Mouse (Mus musculus): ENCODE measurements around the gene Slc4a1. TPM values are rescaled to one million over a fixed set of nuclear protein-coding genes. Genes with fewer than 3 reads are reported as not detected.

Slc4a1 gene
- polyA plus RNA-seq, 1 experiment from 2014 or later, result 20.2 TPM

DNA sequence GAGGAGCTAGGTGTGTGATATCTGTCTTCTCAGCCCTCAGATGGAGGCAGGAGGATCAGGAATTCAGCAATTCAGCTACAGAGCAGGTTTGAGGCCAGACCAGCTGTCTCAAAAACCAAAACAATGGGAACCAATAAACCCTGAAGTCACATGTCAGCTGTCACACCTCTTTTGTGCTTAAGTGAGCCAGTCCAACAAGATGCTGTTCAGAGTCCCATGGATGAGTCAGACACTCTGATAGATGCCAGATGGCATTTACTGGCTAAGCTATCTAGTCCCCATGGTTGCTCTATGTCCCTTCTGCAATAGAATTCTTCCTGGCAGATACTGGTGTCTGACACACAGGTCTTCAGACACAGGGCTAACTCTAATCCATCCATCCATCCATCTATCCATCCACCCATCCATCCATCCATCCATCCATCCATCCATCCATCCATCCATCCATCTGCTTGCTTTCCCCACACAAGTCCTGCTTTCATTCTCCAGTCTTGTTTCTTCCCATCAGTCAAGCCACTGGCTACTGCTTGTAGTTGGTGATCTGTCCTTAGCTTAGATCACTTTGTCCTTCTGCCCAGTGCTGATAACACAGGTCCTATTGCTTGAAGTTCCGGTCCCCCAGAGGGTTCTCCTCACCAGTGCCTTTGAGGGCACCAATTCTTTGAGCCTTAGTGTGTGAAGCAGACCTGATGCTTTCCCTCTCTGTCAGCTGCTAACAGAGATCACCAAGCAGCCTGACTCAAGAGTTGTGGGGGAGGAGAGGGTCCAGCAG is 17.5 kb upstream of the Slc4a1 start:
- no peak overlapping the region for H3K27ac ChIP-seq
- 0 out of 2 replicates have a peak, but pooled peaks cover 3% of the 10 kb centered on the region for H3K9me3 ChIP-seq (replicated peaks)
- H3K4me2 ChIP-seq, result no peak overlapping the region
- 0 out of 2 replicates have a peak, but pooled peaks cover 3% of the 10 kb centered on the region for H3K4me1 ChIP-seq
- H3K4me3 ChIP-seq (replicated peaks), result no peak overlapping the region
- WGBS, result 94% methylated on average over 1 of the region's 1 CpGs
- no peaks in the 10 kb centered on the region for H3K27me3 ChIP-seq
- no peak overlapping the region for H3K9ac ChIP-seq
- no peak for ATAC-seq (replicated peaks; ENCODE audit: low FRiP score)
- no peaks in the 10 kb centered on the region for H3K36me3 ChIP-seq

DNA sequence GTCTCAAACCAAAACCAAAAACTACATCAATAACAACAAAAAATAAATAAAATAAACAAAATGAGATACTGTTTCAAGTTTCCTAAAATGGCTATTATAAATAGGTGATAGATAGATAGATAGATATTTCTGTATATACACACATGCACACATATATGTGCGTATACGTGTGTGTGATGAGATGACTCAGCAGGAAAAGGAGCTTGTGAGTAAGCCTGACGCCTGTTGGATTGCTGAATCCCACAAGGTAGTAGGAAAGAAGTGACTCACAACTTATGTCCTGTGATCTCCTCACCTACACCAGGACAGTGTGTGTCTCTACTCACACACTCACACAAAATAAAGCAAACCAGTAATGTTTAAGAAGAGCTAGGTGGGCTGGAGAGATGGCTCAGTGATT is 16.8 kb upstream of the Slc4a1 start:
- Histone ChIP-seq H3K27ac (no peak overlapping the region), H3K27me3 (no peaks in the 10 kb centered on the region), H3K4me2 (no peak overlapping the region), H3K9ac (no peak overlapping the region), H3K4me1 (0 out of 2 replicates have a peak, but pooled peaks cover 3% of the 10 kb centered on the region), H3K36me3 (no peaks in the 10 kb centered on the region), H3K9me3 (replicated peaks) (0 out of 2 replicates have a peak, but pooled peaks cover 4% of the 10 kb centered on the region), H3K4me3 (replicated peaks) (no peak overlapping the region)
- WGBS, result 88% methylated on average over 3 of the region's 3 CpGs
- ATAC-seq (replicated peaks; ENCODE audit: low FRiP score), result no peak

DNA sequence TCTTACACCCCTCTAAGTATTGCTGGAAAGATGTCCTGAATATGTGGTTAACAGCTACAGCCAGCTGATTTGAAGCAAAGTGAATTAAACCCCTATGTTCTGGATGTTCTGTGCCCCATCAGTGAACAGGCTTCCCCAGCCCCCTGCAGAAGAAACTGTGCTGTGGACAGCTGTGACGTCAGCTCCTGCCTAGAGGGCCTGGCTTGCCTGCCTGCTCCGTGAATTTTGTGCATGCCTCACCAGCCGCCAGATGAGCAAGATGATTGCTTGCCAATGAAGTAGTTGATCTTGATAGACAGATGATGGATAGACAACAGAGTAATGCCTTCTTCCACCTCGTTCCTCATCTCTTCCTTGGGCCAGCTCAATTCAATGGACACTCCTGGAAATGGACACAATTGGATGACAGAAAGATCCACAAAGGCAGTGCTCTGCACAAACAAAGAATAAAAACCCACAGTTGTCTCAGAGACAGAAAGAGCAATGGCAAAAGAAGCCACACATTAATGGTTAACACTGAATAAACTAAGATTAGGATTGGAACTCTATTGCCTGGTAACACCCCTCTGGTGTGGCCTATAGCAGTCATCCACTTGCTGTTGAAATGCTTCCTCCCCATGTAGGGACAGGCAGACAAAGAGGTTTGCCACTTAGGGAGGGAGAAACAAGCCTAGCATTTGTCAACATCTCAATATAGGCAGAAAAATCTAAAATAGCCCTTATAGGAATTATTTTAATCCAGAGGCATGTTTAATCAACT is 15.5 kb upstream of the Slc4a1 start:
- Histone ChIP-seq H3K4me2 (no peak overlapping the region), H3K36me3 (no peaks in the 10 kb centered on the region), H3K4me1 (peaks cover 5% of the 10 kb centered on the region), H3K27ac (no peak overlapping the region), H3K4me3 (replicated peaks) (no peak overlapping the region), H3K27me3 (no peaks in the 10 kb centered on the region), H3K9me3 (replicated peaks) (0 out of 2 replicates have a peak, but pooled peaks cover 4% of the 10 kb centered on the region), H3K9ac (no peak overlapping the region)
- ATAC-seq (replicated peaks; ENCODE audit: low FRiP score), result no peak
- 47% methylated on average over 4 of the region's 4 CpGs for WGBS

DNA sequence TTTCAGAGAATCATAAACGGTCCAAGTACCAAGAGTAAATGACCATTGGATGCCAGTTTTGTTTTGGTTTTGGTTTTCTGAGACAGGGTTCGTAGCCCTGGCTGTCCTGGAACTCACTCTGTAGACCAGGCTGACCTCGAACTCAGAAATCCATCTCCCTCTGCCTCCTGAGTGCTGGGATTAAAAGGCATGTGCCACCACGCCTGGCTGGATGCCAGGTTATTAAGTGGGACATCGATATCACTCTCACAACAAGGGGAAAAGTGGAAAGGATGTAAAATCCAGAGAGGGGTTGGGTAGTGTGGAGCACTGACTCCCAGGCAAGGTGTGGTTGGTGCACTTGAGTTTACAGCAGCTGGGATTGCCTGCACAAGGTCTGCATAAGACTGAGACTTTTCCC is 14.1 kb upstream of the Slc4a1 start:
- 0 out of 2 replicates have a peak, but pooled peaks cover 4% of the 10 kb centered on the region for H3K9me3 ChIP-seq (replicated peaks)
- no peak overlapping the region for H3K4me2 ChIP-seq
- no peak for ATAC-seq (replicated peaks; ENCODE audit: low FRiP score)
- no peak overlapping the region for H3K27ac ChIP-seq
- H3K9ac ChIP-seq, result no peak overlapping the region
- H3K36me3 ChIP-seq, result no peaks in the 10 kb centered on the region
- WGBS, result 72% methylated on average over 5 of the region's 5 CpGs
- H3K27me3 ChIP-seq, result no peaks in the 10 kb centered on the region
- peaks cover 19% of the 10 kb centered on the region for H3K4me1 ChIP-seq
- no peak overlapping the region for H3K4me3 ChIP-seq (replicated peaks)

DNA sequence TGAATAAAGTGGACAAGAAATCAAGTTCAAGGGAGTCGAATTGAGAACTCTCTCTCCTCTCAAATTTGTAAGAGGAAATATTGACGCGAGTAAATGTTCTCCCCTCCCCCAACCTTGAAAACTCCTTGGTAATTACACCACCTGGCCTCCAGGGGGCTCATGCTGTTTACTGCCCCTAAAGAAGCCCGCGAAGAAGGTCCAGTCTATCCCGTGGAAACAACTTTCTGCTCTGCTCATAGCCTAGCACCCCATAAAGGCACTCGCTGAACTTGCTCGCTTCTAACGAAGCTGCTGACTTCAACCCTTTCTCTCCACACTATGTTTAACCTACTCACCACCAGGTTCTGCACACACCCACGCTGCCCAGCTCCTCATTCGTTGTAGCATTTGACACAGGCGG is 11.2 kb upstream of the Slc4a1 start:
- no peak for ATAC-seq (replicated peaks; ENCODE audit: low FRiP score)
- Histone ChIP-seq H3K27ac (no peak overlapping the region), H3K27me3 (peaks cover 13% of the 10 kb centered on the region), H3K9ac (no peak overlapping the region), H3K4me1 (peaks cover 22% of the 10 kb centered on the region), H3K36me3 (no peaks in the 10 kb centered on the region), H3K4me3 (replicated peaks) (no peak overlapping the region), H3K9me3 (replicated peaks) (0 out of 2 replicates have a peak, but pooled peaks cover 4% of the 10 kb centered on the region), H3K4me2 (no peak overlapping the region)
- 65% methylated on average over 12 of the region's 12 CpGs for WGBS

DNA sequence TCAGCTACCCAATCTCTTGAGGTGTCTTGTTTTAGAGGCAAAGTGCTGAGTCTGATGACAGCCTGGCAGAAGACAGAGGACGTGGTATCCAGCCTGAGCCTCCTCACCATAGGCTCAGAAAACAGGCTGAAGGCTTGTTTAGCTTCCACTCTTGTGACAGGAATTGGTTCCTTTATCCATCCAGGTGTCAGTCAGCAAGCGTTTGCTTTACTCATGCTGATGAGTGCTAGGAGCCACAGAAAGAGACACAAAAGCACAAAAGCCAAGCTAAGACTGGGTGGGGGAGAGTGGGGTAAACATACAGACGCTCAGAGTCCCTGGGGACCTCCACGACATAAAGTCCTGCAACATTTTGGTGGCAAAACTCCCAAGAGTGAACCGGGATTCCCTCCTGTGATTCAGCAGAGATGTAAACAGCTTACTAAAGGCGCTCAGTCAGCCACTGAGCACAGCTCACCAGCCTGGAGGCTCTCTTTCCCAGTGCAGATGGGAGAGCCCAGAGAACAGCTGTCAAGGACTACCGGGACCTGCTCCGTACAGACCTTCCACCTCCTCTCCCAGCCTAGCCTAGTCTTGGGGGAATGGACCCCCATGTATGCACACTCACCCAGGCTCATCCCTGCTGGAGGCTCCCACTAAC is 10.3 kb upstream of the Slc4a1 start:
- peaks cover 16% of the 10 kb centered on the region for H3K27me3 ChIP-seq
- no peaks in the 10 kb centered on the region for H3K36me3 ChIP-seq
- H3K9ac ChIP-seq, result peak overlapping the region; percentile 32; the same call in 1 of the 2 replicates
- peak overlapping the region; percentile 24 for H3K4me3 ChIP-seq (replicated peaks)
- H3K27ac ChIP-seq, result 0 out of 2 replicates have a peak overlapping the region, but pooled peaks have one; percentile 6
- peak overlapping the region; percentile 58 for H3K4me2 ChIP-seq
- H3K4me1 ChIP-seq, result peaks cover 22% of the 10 kb centered on the region
- 0 out of 2 replicates have a peak, but pooled peaks cover 4% of the 10 kb centered on the region for H3K9me3 ChIP-seq (replicated peaks)
- ATAC-seq (replicated peaks; ENCODE audit: low FRiP score), result no peak
- WGBS, result 20% methylated on average over 8 of the region's 8 CpGs

DNA sequence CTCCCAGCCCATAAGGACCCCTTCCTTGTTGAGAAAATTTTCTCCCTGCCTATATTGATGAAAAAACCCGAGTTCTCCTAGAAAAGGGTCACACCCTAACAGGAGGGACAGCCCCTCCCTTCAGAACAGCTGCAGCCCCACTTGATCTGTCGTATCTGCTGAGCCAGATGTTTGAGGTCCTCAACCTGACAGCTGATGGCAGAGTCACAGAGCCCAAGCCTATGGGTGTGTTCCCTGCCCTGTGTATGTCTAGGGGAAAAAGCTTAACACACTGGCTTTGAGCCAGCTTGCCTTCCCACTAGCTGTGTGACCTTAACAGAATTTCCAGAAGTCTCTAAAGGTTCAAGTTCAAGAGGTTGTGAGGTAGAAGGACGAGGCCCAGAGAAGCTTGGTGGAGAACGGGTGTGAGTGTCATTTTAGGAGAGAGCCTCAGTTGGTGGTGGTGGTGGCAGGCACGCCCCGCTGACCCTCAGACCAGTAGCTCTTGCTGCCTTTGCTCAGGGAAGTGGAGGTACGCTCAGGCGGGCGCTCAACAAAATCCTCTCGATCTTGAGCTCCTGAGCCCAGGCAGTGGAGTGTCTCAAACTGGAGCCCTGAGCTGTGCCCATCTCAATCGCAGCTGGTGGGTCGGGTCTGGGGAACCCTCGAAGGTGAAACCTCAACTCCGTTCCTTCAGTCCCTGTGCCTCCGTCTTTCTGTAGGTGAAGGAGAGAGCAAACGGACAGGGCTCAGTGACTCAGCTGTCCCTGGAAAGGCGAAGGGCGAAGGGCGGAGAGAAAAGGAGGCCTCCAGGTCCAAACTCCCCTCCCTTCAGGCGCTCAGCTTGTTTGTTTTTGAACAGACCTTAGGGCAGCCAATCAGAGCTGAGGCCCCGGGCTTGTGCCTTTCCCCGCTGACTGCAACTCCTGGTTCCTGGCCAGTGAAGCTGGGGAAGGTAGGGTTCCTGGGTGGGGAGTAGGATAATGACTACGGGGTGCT is 9.5 kb upstream of the Slc4a1 start:
- H3K9me3 ChIP-seq (replicated peaks), result 0 out of 2 replicates have a peak, but pooled peaks cover 4% of the 10 kb centered on the region
- H3K27me3 ChIP-seq, result peaks cover 16% of the 10 kb centered on the region
- peak overlapping the region; percentile 58 for H3K4me2 ChIP-seq
- peak overlapping the region; percentile 24 for H3K4me3 ChIP-seq (replicated peaks)
- 4% methylated on average over 23 of the region's 23 CpGs for WGBS
- ATAC-seq (replicated peaks; ENCODE audit: low FRiP score), result peak; percentile 87
- H3K27ac ChIP-seq, result peak overlapping the region; percentile 64
- H3K4me1 ChIP-seq, result peaks cover 19% of the 10 kb centered on the region
- peak overlapping the region; percentile 32; the same call in 1 of the 2 replicates for H3K9ac ChIP-seq
- H3K36me3 ChIP-seq, result no peaks in the 10 kb centered on the region

DNA sequence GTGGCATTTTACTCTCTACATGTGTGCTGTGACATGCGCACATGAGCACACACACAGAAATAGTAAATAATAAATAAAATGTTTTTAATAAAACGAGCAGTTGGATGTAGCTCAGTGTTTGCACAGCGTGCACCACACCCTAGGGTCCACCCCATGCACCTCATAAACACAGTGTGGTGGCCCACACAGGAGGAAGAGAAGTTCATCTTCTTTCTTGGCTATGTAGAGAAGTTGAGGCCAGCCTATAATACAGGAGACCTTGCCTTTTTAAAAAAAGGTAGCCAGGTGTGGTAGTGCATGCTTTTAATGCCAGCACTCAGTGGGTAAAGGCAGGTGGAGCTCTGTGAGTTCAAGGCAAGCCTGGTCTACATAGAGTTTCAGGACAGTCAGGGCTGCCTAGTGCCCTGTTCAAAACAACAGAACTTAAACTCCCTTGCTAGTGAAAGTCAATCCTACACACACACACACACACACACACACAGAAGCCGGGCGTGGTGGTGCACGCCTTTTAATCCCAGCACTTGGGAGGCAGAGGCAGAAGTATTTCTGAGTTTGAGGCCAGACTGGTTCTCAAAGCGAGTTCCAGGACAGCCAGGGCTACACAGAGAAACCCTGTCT is 8.2 kb upstream of the Slc4a1 start:
- 81% methylated on average over 7 of the region's 7 CpGs for WGBS
- H3K27me3 ChIP-seq, result peaks cover 16% of the 10 kb centered on the region
- no peak overlapping the region for H3K4me3 ChIP-seq (replicated peaks)
- no peak overlapping the region for H3K27ac ChIP-seq
- H3K4me1 ChIP-seq, result peaks cover 22% of the 10 kb centered on the region
- no peaks in the 10 kb centered on the region for H3K36me3 ChIP-seq
- H3K4me2 ChIP-seq, result no peak overlapping the region
- H3K9ac ChIP-seq, result no peak overlapping the region
- H3K9me3 ChIP-seq (replicated peaks), result 0 out of 2 replicates have a peak, but pooled peaks cover 4% of the 10 kb centered on the region
- ATAC-seq (replicated peaks; ENCODE audit: low FRiP score), result no peak

DNA sequence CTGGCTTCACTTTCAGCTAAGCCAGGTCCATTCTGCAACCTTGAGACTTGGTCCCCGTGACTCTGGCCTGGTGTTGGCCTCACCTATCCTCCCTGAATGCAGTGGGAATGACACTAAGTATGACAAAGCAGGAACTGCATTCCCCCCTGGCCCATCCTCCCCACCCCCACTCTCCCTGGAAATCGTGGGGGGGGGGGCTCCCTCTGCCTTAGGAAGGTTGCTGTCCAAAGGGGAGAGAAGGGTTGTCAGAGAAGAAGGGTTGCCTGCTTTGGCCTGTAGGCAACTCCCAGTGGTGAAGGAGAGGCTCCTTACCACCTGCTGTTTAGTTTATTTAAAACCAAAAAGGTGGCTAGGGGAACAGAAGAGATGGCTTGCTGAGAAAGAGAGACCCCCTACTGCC is 7.6 kb upstream of the Slc4a1 start:
- ATAC-seq (replicated peaks; ENCODE audit: low FRiP score), result no peak
- Histone ChIP-seq H3K27ac (no peak overlapping the region), H3K9me3 (replicated peaks) (0 out of 2 replicates have a peak, but pooled peaks cover 2% of the 10 kb centered on the region), H3K36me3 (no peaks in the 10 kb centered on the region), H3K9ac (no peak overlapping the region), H3K4me3 (replicated peaks) (no peak overlapping the region), H3K4me2 (no peak overlapping the region), H3K4me1 (peaks cover 26% of the 10 kb centered on the region), H3K27me3 (peaks cover 16% of the 10 kb centered on the region)
- 38% methylated on average over 2 of the region's 2 CpGs for WGBS

DNA sequence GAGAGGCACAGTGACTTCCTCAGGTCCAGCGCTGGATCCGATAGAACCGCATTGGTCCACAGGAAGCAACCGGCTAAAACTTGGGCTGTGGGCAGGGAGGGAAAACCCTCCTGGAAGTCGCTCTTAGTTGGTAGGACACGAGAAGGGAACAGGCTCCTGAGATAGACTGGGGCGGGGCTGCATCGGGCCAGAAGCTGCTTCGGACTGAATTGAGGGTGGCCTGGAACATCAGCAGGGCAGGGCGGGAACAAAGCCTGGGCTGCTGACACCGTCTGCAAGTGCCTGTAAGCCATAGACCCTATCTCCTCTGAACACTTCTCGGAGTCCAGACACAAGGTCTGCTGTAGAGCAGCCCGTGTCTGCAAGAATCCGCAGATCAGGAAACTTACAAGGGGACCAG is 6.9 kb upstream of the Slc4a1 start:
- H3K4me2 ChIP-seq, result no peak overlapping the region
- no peaks in the 10 kb centered on the region for H3K9me3 ChIP-seq (replicated peaks)
- no peak overlapping the region for H3K9ac ChIP-seq
- WGBS, result 40% methylated on average over 14 of the region's 14 CpGs
- H3K27ac ChIP-seq, result no peak overlapping the region
- H3K27me3 ChIP-seq, result peaks cover 16% of the 10 kb centered on the region
- H3K4me1 ChIP-seq, result peaks cover 26% of the 10 kb centered on the region
- H3K4me3 ChIP-seq (replicated peaks), result no peak overlapping the region
- no peak for ATAC-seq (replicated peaks; ENCODE audit: low FRiP score)
- H3K36me3 ChIP-seq, result no peaks in the 10 kb centered on the region
